Mouse (Mus musculus) MEL (cell line): ENCODE results near the gene Crnkl1. TPM values are rescaled to one million over a fixed set of nuclear protein-coding genes. Genes with fewer than 3 reads are reported as not detected.

ENCODE experiments used
- DNase-seq: peaks from one replicate; pipeline ENCODE4 v3.0.0; 2011; ENCODE audit warnings: low read depth, low spot score
- H3K27ac ChIP-seq: 2 replicates; pipeline ENCODE4 v1.5.1; 2012; ENCODE audit warnings: low read depth, mild to moderate bottlenecking, control low read depth, low read length, moderate library complexity; ENCODE audit not compliant: control insufficient read depth
- H3K27me3 ChIP-seq, 2 experiments: fragments of 150-350 bp in 1 of 2; sonication (generic) in 1 of 2; 2 replicates each; pipeline ENCODE4 v1.6.1; 2012; ENCODE audit warnings: low read length in 2 of 2, mild to moderate bottlenecking in 2 of 2, improper control_type of control experiment in 1 of 2, moderate library complexity in 1 of 2; ENCODE audit not compliant: insufficient read depth in 2 of 2, control insufficient read depth in 1 of 2
- H3K36me3 ChIP-seq, 2 experiments: 2 replicates each; pipeline ENCODE4 v1.6.1; 2012 to 2014; ENCODE audit warnings: low read length in 2 of 2, improper control_type of control experiment in 1 of 2, inconsistent platforms in 1 of 2, mild to moderate bottlenecking in 1 of 2; ENCODE audit not compliant: insufficient read depth in 2 of 2, control insufficient read depth in 1 of 2
- H3K4me1 ChIP-seq, 2 experiments: fragments of 150-350 bp in 1 of 2; sonication (generic) in 1 of 2; 2 replicates each; pipeline ENCODE4 v1.6.1; 2012; ENCODE audit warnings: low read length in 2 of 2, improper control_type of control experiment in 1 of 2, mild to moderate bottlenecking in 1 of 2; ENCODE audit not compliant: insufficient read depth in 2 of 2, control insufficient read depth in 1 of 2
- H3K4me3 ChIP-seq, 2 experiments: fragments of 150-350 bp in 1 of 2; sonication (generic) in 1 of 2; 2 replicates each; pipeline ENCODE4 v1.5.1; 2012; ENCODE audit warnings: low read depth in 2 of 2, low read length in 2 of 2, mild to moderate bottlenecking in 2 of 2, moderate library complexity in 2 of 2, control low read depth in 1 of 2, improper control_type of control experiment in 1 of 2; ENCODE audit not compliant: control insufficient read depth in 1 of 2, insufficient read depth in 1 of 2
- H3K79me2 ChIP-seq: 2 replicates; pipeline ENCODE4 v1.6.1; 2012; ENCODE audit warnings: mild to moderate bottlenecking, low read length, moderate library complexity; ENCODE audit not compliant: control insufficient read depth, poor library complexity, insufficient read depth
- H3K9ac ChIP-seq: 2 replicates; pipeline ENCODE4 v1.6.1; 2012; ENCODE audit warnings: low read depth, mild to moderate bottlenecking, control low read depth, low read length, moderate library complexity; ENCODE audit not compliant: control insufficient read depth, poor library complexity, severe bottlenecking
- H3K9me3 ChIP-seq: fragments of 150-350 bp; sonication (generic); replicated peaks from 2 replicates; pipeline ENCODE4 v1.6.1; 2012; ENCODE audit warnings: mild to moderate bottlenecking, low read length, improper control_type of control experiment, moderate library complexity; ENCODE audit not compliant: insufficient read depth
- BHLHE40 ChIP-seq: IDR thresholded peaks from 2 replicates; pipeline ENCODE4 v1.6.1; 2012; ENCODE audit warnings: low read depth, mild to moderate bottlenecking, inconsistent platforms, low read length, improper control_type of control experiment, borderline replicate concordance
- CHD1 ChIP-seq: IDR thresholded peaks from 2 replicates; pipeline ENCODE4 v1.6.1; 2012; ENCODE audit warnings: low read depth, mild to moderate bottlenecking, inconsistent platforms, low read length, improper control_type of control experiment
- EP300 ChIP-seq, 2 experiments: IDR thresholded peaks; 2 replicates each; pipeline ENCODE4 v1.6.1; 2011; ENCODE audit warnings: improper control_type of control experiment in 2 of 2, low read length in 2 of 2, low read depth in 1 of 2, mild to moderate bottlenecking in 1 of 2
- JUND ChIP-seq: IDR thresholded peaks from 2 replicates; pipeline ENCODE4 v1.6.1; 2011; ENCODE audit warnings: low read depth, mild to moderate bottlenecking, improper control_type of control experiment, low read length
- KAT2A ChIP-seq: conservative IDR thresholded peaks from 2 replicates; pipeline ENCODE4 v1.6.1; 2012; ENCODE audit warnings: low read depth, low read length, improper control_type of control experiment, inconsistent platforms
- MAFK ChIP-seq: IDR thresholded peaks from 2 replicates; pipeline ENCODE4 v1.6.1; 2011; ENCODE audit warnings: low read depth, mild to moderate bottlenecking, low read length, improper control_type of control experiment, borderline replicate concordance
- MAX ChIP-seq: IDR thresholded peaks from 2 replicates; pipeline ENCODE4 v1.6.1; 2011; ENCODE audit warnings: low read length, improper control_type of control experiment
- MXI1 ChIP-seq: IDR thresholded peaks from 2 replicates; pipeline ENCODE4 v1.6.1; 2011; ENCODE audit warnings: mild to moderate bottlenecking, low read depth, low read length, improper control_type of control experiment
- MYB ChIP-seq: IDR thresholded peaks from 2 replicates; pipeline ENCODE4 v1.6.1; 2011; ENCODE audit warnings: mild to moderate bottlenecking, low read depth, low read length, improper control_type of control experiment
- NELFE ChIP-seq: IDR thresholded peaks from 2 replicates; pipeline ENCODE4 v1.6.1; 2011; ENCODE audit warnings: low read depth, low read length, improper control_type of control experiment
- NRF1 ChIP-seq: IDR thresholded peaks from 2 replicates; pipeline ENCODE4 v1.6.1; 2014; ENCODE audit warnings: low read depth, mild to moderate bottlenecking, inconsistent platforms, low read length, improper control_type of control experiment, moderate library complexity; ENCODE audit not compliant: poor library complexity, insufficient read depth, severe bottlenecking
- POLR2AphosphoS2 ChIP-seq: IDR thresholded peaks from 2 replicates; pipeline ENCODE4 v1.6.1; 2011; ENCODE audit warnings: low read length, improper control_type of control experiment
- POLR2AphosphoS5 ChIP-seq: IDR thresholded peaks from 2 replicates; pipeline ENCODE4 v1.6.1; 2012; ENCODE audit warnings: low read depth, borderline replicate concordance, mild to moderate bottlenecking, inconsistent platforms, low read length, moderate library complexity, mixed read lengths
- RCOR1 ChIP-seq: IDR thresholded peaks from 2 replicates; pipeline ENCODE4 v1.6.1; 2012; ENCODE audit warnings: low read depth, mild to moderate bottlenecking, inconsistent platforms, low read length, improper control_type of control experiment
- TBP ChIP-seq: IDR thresholded peaks from 2 replicates; pipeline ENCODE4 v1.8.0; 2011; ENCODE audit warnings: low read depth, low read length, improper control_type of control experiment
- USF1 ChIP-seq: IDR thresholded peaks from 2 replicates; pipeline ENCODE4 v1.6.1; 2014; ENCODE audit warnings: low read depth, mild to moderate bottlenecking, inconsistent platforms, low read length, improper control_type of control experiment, moderate library complexity
- ZC3H11A ChIP-seq: IDR thresholded peaks from 2 replicates; pipeline ENCODE4 v1.6.1; 2012; ENCODE audit warnings: low read depth, mild to moderate bottlenecking, inconsistent platforms, low read length, improper control_type of control experiment
- ZKSCAN1 ChIP-seq: IDR thresholded peaks from 2 replicates; pipeline ENCODE4 v1.6.1; 2012; ENCODE audit warnings: low read depth, mild to moderate bottlenecking, inconsistent platforms, low read length, improper control_type of control experiment, moderate library complexity
- ZNF384 ChIP-seq: IDR thresholded peaks from 2 replicates; pipeline ENCODE4 v1.6.1; 2012; ENCODE audit warnings: low read depth, mild to moderate bottlenecking, inconsistent platforms, low read length, improper control_type of control experiment
- polyA plus RNA-seq, 2 experiments: library from polyadenylated mRNA; stranded (reverse) in 1 of 2; unstranded in 1 of 2; fragments of >175 nt in 1 of 2; fragments of >200 nt in 1 of 2; gene quantifications; 2 replicates each; pipeline versions ENCODE4 v1.2.1 to v1.2.4; 2012; ENCODE audit warnings: low replicate concordance in 2 of 2, low read depth in 1 of 2; ENCODE audit not compliant: insufficient read length in 2 of 2, insufficient read depth in 1 of 2, missing spikeins in 1 of 2
- total RNA-seq: library from RNA; depleted of rRNA; stranded (reverse); fragments of 300-350 nt; gene quantifications from 2 replicates; pipeline ENCODE4 v1.2.3, GENCODE M21; 2012

Crnkl1 gene
- total and polyA plus RNA-seq, 3 experiments = 23.8 to 297 (median 30.3) TPM

- Histone ChIP-seq H3K27ac (no peak overlapping the region), H3K27me3 (no peaks in the 10 kb centered on the region; a peak in 1 of 4 replicates), H3K79me2 (no peaks in the 10 kb centered on the region), H3K4me1 (no peaks in the 10 kb centered on the region; a peak in 1 of 4 replicates), H3K36me3 (no peaks in the 10 kb centered on the region), H3K4me3 (no peak overlapping the region), H3K9me3 (no peaks in the 10 kb centered on the region), H3K9ac (no peak overlapping the region)
- DNase-seq = no peak
- TF ChIP-seq POLR2AphosphoS2 (no peak), MAFK (no peak), TBP (no peak), ZC3H11A (no peak), BHLHE40 (no peak), POLR2AphosphoS5 (no peak)
Measured at GRCm38 (mm10) chr2:145958551-145958950, 23.7 kb upstream of the Crnkl1 start.

- H3K9me3 ChIP-seq = no peaks in the 10 kb centered on the region
- no peak overlapping the region for H3K9ac ChIP-seq
- H3K4me3 ChIP-seq = no peak overlapping the region
- no peaks in the 10 kb centered on the region for H3K36me3 ChIP-seq
- no peaks in the 10 kb centered on the region; a peak in 1 of 4 replicates for H3K27me3 ChIP-seq
- no peaks in the 10 kb centered on the region for H3K79me2 ChIP-seq
- peaks cover 0 to 2% of the 10 kb centered on the region in 2 experiments; a peak in 2 of 4 replicates for H3K4me1 ChIP-seq
- TF ChIP-seq NRF1 = no peak
- no peak for TF ChIP-seq EP300 (IDR thresholded peaks at IDR 0.05; ENCODE audit: low read depth in 1 of 2, low read length in 2 of 2)
- no peak for TF ChIP-seq RCOR1
- TF ChIP-seq NELFE = no peak
- TF ChIP-seq POLR2AphosphoS5 = no peak
- TF ChIP-seq KAT2A = no peak
- no peak for TF ChIP-seq BHLHE40
- no peak for TF ChIP-seq ZNF384
- no peak for TF ChIP-seq MYB
- TF ChIP-seq JUND = no peak
- TF ChIP-seq POLR2AphosphoS2 = no peak
- TF ChIP-seq ZKSCAN1 = no peak
- TF ChIP-seq CHD1 = no peak
- no peak for TF ChIP-seq USF1
- no peak for TF ChIP-seq MAX
- no peak for TF ChIP-seq MXI1
- no peak overlapping the region for H3K27ac ChIP-seq
- no peak for DNase-seq
Measured at GRCm38 (mm10) chr2:145958097-145958496, 23.3 kb upstream of the Crnkl1 start.
